Mouse (Mus musculus): Measurements from ENCODE around the gene Sez6. TPM values are rescaled to one million over a fixed set of nuclear protein-coding genes. Genes with fewer than 3 reads are reported as not detected.

Gene Sez6
- total RNA-seq, 2 experiments from 2014 or later, result 3.9 to 6.0 TPM

GRCm38 (mm10) chr11:77904707-77905106, 25.9 kb upstream of the Sez6 start:
- DNase-seq (ENCODE audit: low spot score in 2 of 2), result no peak

GRCm38 (mm10) chr11:77906097-77906687, 24.4 kb upstream of the Sez6 start:
- no peak for DNase-seq (ENCODE audit: low spot score in 2 of 2)

DNA sequence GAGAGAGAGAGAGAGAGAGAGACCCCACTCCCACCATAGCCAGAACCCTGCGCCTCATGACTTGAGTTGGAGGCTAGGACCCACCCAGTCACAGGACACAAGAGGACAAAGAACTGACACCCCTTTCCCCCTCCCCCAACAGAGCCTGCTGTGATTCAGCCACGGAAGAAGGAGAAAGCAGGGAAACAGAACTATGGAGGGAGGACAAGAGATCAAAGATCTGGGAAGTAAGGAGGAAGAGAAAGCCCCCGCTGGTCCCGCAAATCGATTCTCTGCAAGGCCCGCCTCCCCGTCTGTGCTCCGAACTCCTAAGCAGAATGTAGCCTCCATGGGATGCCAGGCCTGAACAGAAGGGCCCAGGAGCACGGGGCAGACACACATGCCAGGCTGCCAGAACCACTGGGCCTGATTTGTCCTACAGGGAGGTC, 23.8 kb upstream of the Sez6 start:
- no peak for DNase-seq (ENCODE audit: low spot score in 2 of 2)

DNA sequence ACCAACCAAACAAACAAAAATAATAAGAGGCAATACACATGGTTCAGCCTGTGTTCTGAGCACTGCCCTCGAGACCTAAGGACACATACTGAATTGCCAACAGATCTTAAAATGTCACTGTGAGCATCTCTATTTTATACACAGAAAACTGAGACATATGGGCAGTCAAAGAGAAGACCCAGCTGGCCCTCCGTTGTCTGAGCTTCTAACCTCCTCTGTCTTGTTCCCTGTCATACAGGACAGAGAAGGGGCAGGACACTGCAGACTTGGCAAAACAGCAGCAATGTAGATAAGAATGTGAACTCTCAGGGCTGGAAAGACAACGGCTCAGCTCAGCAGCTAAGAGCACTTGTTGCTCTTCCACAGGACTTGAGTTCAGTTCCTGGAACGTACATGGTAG, 22.1 kb upstream of the Sez6 start:
- DNase-seq (ENCODE audit: low spot score in 2 of 2), result no peak

- DNase-seq (ENCODE audit: low spot score in 2 of 2), result no peak
Observed at GRCm38 (mm10) chr11:77909376-77909775, 21.2 kb upstream of the Sez6 start.

DNA sequence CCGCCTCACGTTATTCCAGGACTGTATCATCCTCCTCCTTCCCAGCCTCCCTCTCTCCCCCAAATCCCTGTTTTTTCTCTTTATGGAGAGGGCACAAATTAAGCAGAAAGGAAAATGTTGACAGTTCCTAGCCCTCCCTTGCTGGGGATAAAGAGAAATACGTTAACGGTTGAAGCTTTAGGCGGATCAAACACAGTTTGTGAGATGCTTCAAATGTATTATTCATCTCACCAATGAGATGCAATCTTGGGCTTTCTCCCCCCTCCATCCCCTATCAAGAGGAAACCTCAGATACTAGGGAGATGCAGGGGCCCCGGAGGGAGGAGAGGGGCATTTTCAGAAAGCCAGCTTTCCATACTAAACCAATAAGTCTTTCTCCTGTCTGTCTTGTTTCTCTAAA, 20.8 kb upstream of the Sez6 start:
- DNase-seq (ENCODE audit: low spot score in 2 of 2), result no peak

- no peak for DNase-seq (ENCODE audit: low spot score in 2 of 2)
Observed at GRCm38 (mm10) chr11:77913505-77913904, 17.1 kb upstream of the Sez6 start.

GRCm38 (mm10) chr11:77914598-77915260, 15.9 kb upstream of the Sez6 start:
- no peak for DNase-seq (ENCODE audit: low spot score in 2 of 2)

DNA sequence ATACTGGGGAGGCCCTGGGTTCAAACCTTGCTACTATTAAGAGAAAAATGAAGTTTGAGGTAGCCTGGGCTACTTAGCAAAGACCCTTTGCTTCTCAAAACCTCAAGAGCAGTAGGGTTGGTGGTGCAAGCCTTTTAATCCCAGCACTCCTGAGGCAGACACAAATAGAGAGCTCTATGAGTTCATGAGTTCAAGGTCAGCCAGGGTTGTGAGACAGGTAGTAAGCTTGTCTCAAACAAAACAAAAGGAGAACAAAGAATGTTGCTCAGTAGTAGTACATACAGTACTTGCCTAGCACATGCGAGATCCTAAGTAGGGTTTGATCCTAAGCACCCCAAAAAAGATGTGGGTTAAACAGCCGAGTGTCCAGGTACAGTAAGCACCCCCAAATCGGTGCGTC, 13.9 kb upstream of the Sez6 start:
- no peak for DNase-seq (ENCODE audit: low spot score in 2 of 2)

DNA sequence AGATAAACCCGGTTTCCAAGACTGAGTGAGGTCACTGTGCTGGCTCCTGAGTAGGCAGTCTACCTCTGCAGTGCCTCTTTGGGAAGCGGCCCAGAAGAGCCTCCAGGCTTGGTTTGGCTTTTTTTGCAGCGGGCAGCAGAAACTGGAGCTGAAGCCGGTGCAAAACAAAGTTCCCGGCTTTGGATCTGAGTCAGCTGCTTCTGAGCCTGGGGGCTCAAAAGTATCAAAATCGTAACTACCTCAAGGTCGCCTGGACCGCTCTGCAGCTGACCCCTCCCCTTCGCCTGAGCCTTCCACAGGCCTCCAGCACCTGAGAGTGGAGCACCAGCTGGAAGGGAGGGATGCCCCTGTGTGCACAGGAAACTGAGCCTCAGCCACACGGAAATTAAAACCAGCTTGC, 13.4 kb upstream of the Sez6 start:
- DNase-seq (ENCODE audit: low spot score in 2 of 2), result no peak

DNA sequence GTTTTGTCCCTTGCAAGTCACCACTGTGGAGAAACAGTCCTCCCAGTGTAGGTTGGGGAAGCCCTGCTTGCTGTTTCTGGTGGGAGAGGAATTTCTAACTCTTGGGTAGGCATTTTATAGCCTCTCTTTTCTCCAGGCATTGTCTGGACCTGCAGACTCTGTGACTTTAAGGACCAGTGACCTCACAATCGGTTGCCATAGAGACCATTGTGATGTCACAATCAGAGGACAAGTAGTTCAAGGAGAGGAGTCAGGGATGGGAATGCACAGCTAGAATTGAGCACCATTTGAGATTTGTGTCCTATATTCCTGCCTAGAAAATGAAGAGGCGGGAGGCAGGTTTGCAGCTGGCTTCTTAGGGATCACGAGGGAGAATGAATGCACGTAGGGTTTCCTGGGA, 7.3 kb upstream of the Sez6 start:
- DNase-seq (ENCODE audit: low spot score in 2 of 2), result no peak

- no peak for DNase-seq (ENCODE audit: low spot score in 2 of 2)
Observed at GRCm38 (mm10) chr11:77925836-77926657, 4.6 kb upstream of the Sez6 start.

DNA sequence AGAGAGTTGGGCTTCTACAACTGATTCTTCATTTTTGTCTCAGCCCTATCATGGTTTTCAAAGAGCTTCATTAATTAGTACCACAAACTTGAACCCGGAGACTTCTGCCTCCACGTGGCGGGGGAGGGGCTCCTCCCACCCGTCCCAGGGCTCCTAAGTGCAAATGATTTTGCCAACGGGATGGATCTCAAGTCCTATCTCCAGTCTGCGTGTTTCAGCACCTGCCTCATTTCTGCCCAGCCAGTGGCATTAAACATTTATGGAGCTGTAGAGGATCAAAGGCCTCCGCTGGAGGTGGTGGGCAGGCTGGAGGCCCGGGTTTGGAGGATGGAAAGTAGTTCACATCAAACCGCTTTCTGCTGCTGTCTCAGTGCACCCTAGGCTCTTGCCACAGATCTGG, 3.9 kb upstream of the Sez6 start:
- DNase-seq (ENCODE audit: low spot score in 2 of 2), result no peak

DNA sequence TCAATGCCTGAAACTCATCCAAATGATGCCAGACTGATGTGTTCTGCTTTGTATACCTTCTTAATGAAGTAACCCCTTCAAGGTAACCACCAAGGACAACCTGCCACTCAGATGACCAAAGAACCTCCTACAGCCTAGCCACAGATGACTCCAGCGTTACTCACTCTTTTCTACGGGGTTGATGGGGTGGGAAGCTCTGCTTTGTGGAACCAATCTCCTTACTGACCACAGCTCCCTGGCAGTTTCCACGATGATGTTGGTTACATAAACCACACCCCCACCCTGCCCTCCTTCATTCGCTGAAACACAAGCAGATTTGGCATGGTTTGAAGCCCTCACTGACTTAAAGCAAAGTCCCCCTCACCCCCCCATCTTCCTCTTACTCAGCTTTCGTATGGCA, 2.8 kb upstream of the Sez6 start:
- no peak for DNase-seq (ENCODE audit: low spot score in 2 of 2)

DNA sequence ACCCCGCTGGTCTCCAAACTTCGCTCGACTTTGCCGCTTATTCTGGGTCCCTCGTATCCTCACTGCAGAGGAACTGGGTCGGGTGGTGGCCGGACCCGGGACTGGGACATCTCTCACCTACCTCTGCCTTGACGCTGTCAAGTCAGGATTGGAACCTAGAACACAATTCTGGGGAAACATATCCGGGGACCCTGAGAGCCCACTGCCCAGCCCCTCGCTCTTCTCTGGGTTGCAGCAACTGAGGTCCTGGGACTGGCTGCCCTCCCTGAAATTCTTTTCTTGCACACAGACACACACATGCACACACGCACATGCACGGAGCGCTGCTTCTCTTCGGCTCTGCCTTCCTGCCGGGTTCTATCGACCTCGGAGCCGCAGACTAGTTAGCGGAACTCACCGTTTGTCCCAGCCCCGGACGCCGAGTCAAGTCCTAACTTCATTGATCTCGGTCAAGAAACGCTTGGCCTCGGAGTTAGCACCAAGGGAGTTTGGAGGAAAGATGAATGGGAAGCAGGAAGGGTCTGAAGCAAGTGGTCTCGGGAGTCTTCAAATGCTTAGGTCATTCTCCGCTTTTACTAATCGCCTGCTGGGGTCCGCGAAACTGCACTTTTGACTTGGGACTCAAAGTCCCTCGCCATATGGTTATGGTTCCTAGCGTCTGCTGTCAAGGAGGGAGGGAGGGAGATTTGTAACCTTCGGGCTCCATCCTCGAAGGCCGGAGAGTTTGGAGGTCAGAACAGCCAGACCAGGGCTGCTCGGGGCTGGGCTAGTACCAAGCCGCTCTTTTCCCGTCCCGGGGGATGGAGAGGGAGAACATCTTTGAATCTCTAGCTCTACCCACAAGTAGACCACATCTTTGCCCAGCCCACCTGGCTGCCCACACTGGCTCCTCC, 1.2 kb downstream of the Sez6 start:
- DNase-seq (ENCODE audit: low spot score in 2 of 2), result no peak

DNA sequence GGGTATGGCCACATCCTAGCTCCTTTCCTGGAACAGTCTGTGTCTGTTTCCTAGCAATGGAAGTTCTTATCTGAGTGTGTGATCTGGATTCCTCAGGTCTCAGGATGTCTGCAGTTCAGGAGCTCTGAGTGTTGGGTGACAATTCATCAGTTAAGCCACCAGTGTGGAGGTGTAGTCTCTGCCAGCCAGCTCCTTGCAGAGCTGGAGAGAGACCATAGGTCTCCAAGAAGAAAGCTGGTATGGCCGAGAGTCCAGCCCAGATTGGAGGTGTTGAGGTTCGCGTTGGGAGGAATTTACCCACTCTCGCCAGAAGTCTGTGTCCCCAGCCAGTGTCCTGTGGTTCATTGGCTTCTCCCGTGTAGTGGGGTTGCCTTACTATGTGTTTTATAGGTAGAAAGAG, 2.0 kb downstream of the Sez6 start:
- no peak for DNase-seq (ENCODE audit: low spot score in 2 of 2)

DNA sequence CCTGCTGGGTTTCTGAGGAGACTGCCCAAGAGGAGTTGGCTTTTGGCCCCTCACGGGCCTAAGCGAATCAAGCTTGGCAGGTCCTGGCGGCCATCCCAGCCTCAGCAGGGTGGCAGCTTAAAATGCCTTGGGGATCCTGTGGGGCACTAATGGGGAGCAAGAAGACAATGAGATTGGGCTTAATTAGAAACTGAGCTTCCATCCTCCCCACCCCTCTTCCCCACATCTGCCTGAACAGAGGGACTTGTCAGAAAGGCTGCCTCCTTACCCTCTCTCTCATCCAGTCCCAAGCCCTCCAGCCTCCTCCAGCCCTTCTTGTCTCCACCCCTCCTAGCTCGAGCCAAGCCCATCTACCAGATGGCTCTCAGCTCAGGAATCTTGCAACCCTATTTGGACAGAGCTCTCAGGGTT, 3.5 kb downstream of the Sez6 start:
- no peak for DNase-seq (ENCODE audit: low spot score in 2 of 2)

DNA sequence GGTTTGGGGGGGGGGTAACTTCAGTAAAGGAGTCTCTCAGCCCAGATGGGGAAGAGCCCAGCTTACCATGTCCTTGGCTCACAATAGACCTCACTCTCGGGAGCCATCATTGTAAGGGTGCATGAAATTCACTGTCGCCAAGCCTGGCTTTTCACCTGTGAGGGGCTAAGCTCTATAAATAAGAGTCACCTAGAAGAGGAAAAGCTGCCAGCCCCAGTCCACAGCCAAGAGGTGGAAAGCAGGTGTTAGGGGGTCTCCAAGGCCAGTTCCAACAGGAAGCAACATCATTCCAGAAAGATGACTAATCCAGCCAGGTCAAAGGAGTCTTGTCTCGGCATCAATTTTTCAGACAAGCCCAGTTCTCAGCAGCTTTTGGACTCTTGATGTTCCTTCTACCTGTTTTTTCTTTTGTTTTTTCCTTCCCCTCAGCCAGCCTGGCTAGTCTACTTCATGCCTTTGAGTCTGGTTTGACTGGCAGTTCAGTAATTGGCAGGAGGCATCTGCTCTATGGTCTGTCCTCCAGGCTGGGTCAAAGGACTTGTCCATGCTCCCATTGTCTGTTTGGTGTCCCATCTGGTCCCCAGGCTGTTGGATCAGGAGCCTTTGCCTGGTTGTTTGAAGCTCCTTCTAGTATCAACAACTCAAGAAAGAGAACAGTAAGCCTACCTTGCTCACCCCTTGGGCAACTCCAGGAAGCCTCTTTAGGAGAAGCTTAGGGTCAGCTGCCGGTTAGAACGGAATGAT, 4.1 kb downstream of the Sez6 start:
- DNase-seq (ENCODE audit: low spot score in 2 of 2), result no peak

DNA sequence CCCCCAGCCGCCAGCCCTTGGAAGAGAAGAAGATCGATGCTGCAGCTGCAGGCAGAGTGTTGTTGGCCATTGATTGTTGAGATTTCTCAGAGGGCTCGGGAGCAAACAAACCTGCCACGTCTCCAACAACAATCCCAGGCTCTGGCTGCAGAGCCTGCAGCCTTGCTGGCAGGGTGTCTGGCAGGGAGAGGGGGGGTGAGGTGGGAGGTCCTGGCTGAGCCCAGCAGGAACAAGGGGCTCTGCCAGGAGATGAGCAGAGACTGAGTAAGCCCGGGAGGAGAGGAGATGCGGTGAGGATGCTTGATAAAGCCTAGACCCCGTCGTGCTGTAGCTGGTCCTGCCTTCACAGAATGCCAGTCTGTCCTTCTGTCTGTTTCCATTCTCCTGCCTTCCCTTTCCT, 6.2 kb downstream of the Sez6 start:
- no peak for DNase-seq (ENCODE audit: low spot score in 2 of 2)

GRCm38 (mm10) chr11:77937649-77938410, 7.2 kb downstream of the Sez6 start:
- DNase-seq (ENCODE audit: low spot score in 2 of 2), result no peak

All from adrenal gland, postnatal 4 days (tissue).